Mouse (Mus musculus): Measurements from ENCODE around the gene Sycp3. TPM values are rescaled to one million over a fixed set of nuclear protein-coding genes. Genes with fewer than 3 reads are reported as not detected.

Sycp3 gene
- total and polyA plus RNA-seq, 3 experiments, result not detected

- TF ChIP-seq RCOR1 (IDR thresholded peaks at IDR 0.05; ENCODE audit: low read depth, low read length) (no peak), MEF2A (IDR thresholded peaks at IDR 0.05; ENCODE audit: extremely low read depth, insufficient replicate concordance, low read depth, low read length, poor library complexity, severe bottlenecking) (no peak), CHD2 (IDR thresholded peaks at IDR 0.05; ENCODE audit: low read length) (no peak), NRF1 (IDR thresholded peaks at IDR 0.05; ENCODE audit: insufficient read depth, low read depth, low read length, poor library complexity, severe bottlenecking) (no peak), TCF12 (IDR thresholded peaks at IDR 0.05; ENCODE audit: low read depth, low read length) (no peak), UBTF (IDR thresholded peaks at IDR 0.05; ENCODE audit: borderline replicate concordance, insufficient read depth, low read depth, low read length) (no peak), MYB (IDR thresholded peaks at IDR 0.05; ENCODE audit: low read depth, low read length) (no peak)
- H3K4me3 ChIP-seq (ENCODE audit: control insufficient read depth in 1 of 2, insufficient read depth in 1 of 2, low read depth in 2 of 2, low read length in 2 of 2), result no peak overlapping the region
- no peaks in the 10 kb centered on the region for H3K79me2 ChIP-seq (ENCODE audit: control insufficient read depth, insufficient read depth, low read length, poor library complexity)
- no peak overlapping the region for H3K9ac ChIP-seq (ENCODE audit: control insufficient read depth, low read depth, low read length, poor library complexity, severe bottlenecking)
- H3K27me3 ChIP-seq (ENCODE audit: control insufficient read depth in 1 of 2, insufficient read depth in 2 of 2, low read length in 2 of 2), result no peaks in the 10 kb centered on the region
- no peaks in the 10 kb centered on the region for H3K4me1 ChIP-seq (ENCODE audit: control insufficient read depth in 1 of 2, insufficient read depth in 2 of 2, low read length in 2 of 2)
- H3K9me3 ChIP-seq (replicated peaks; ENCODE audit: insufficient read depth, low read length), result no peaks in the 10 kb centered on the region
- DNase-seq (ENCODE audit: low read depth, low spot score), result no peak
- H3K36me3 ChIP-seq (ENCODE audit: control insufficient read depth in 1 of 2, insufficient read depth in 2 of 2, low read length in 2 of 2), result no peaks in the 10 kb centered on the region
- H3K27ac ChIP-seq (ENCODE audit: control insufficient read depth, low read depth, low read length), result no peak overlapping the region
Measured at GRCm38 (mm10) chr10:88488629-88489028, 29.3 kb downstream of the Sycp3 start.

GRCm38 (mm10) chr10:88491632-88492031 is 32.3 kb downstream of the Sycp3 start:
- peaks cover 4 to 11% of the 10 kb centered on the region in 2 experiments; a peak in 3 of 4 replicates for H3K4me1 ChIP-seq (ENCODE audit: control insufficient read depth in 1 of 2, insufficient read depth in 2 of 2, low read length in 2 of 2)
- H3K27me3 ChIP-seq (ENCODE audit: control insufficient read depth in 1 of 2, insufficient read depth in 2 of 2, low read length in 2 of 2), result no peaks in the 10 kb centered on the region
- no peak overlapping the region for H3K4me3 ChIP-seq (ENCODE audit: control insufficient read depth in 1 of 2, insufficient read depth in 1 of 2, low read depth in 2 of 2, low read length in 2 of 2)
- no peak overlapping the region for H3K9ac ChIP-seq (ENCODE audit: control insufficient read depth, low read depth, low read length, poor library complexity, severe bottlenecking)
- H3K9me3 ChIP-seq (replicated peaks; ENCODE audit: insufficient read depth, low read length), result no peaks in the 10 kb centered on the region
- no peaks in the 10 kb centered on the region for H3K79me2 ChIP-seq (ENCODE audit: control insufficient read depth, insufficient read depth, low read length, poor library complexity)
- no peak overlapping the region for H3K27ac ChIP-seq (ENCODE audit: control insufficient read depth, low read depth, low read length)
- TF ChIP-seq NRF1 (IDR thresholded peaks at IDR 0.05; ENCODE audit: insufficient read depth, low read depth, low read length, poor library complexity, severe bottlenecking) (no peak), USF2 (IDR thresholded peaks at IDR 0.05; ENCODE audit: borderline replicate concordance in 1 of 2, insufficient read depth in 1 of 2, low read depth in 1 of 2, low read length in 2 of 2) (no peak), BHLHE40 (IDR thresholded peaks at IDR 0.05; ENCODE audit: borderline replicate concordance, low read depth, low read length) (no peak), UBTF (IDR thresholded peaks at IDR 0.05; ENCODE audit: borderline replicate concordance, insufficient read depth, low read depth, low read length) (no peak), JUND (IDR thresholded peaks at IDR 0.05; ENCODE audit: low read depth, low read length) (no peak), MYC (IDR thresholded peaks at IDR 0.05; ENCODE audit: low read depth, low read length) (no peak), GATA1 (IDR thresholded peaks at IDR 0.05; ENCODE audit: low read depth, low read length) (no peak)
- no peak for DNase-seq (ENCODE audit: low read depth, low spot score)
- H3K36me3 ChIP-seq (ENCODE audit: control insufficient read depth in 1 of 2, insufficient read depth in 2 of 2, low read length in 2 of 2), result 0 out of 4 replicates have a peak, but pooled peaks cover 0 to 2% of the 10 kb centered on the region in 2 experiments

- no peaks in the 10 kb centered on the region for H3K9me3 ChIP-seq (replicated peaks; ENCODE audit: insufficient read depth, low read length)
- peaks cover 4 to 11% of the 10 kb centered on the region in 2 experiments; a peak in 3 of 4 replicates for H3K4me1 ChIP-seq (ENCODE audit: control insufficient read depth in 1 of 2, insufficient read depth in 2 of 2, low read length in 2 of 2)
- DNase-seq (ENCODE audit: low read depth, low spot score), result no peak
- no peak overlapping the region for H3K27ac ChIP-seq (ENCODE audit: control insufficient read depth, low read depth, low read length)
- TF ChIP-seq KAT2A (conservative IDR thresholded peaks at IDR 0.05; ENCODE audit: low read depth, low read length) (no peak), BHLHE40 (IDR thresholded peaks at IDR 0.05; ENCODE audit: borderline replicate concordance, low read depth, low read length) (no peak), TAL1 (IDR thresholded peaks at IDR 0.05; ENCODE audit: low read length) (no peak), TBP (IDR thresholded peaks at IDR 0.05; ENCODE audit: low read depth, low read length) (no peak), CHD1 (IDR thresholded peaks at IDR 0.05; ENCODE audit: low read depth, low read length) (no peak), HCFC1 (IDR thresholded peaks at IDR 0.05; ENCODE audit: low read depth, low read length) (no peak), UBTF (IDR thresholded peaks at IDR 0.05; ENCODE audit: borderline replicate concordance, insufficient read depth, low read depth, low read length) (no peak)
- no peaks in the 10 kb centered on the region for H3K79me2 ChIP-seq (ENCODE audit: control insufficient read depth, insufficient read depth, low read length, poor library complexity)
- H3K4me3 ChIP-seq (ENCODE audit: control insufficient read depth in 1 of 2, insufficient read depth in 1 of 2, low read depth in 2 of 2, low read length in 2 of 2), result no peak overlapping the region
- H3K36me3 ChIP-seq (ENCODE audit: control insufficient read depth in 1 of 2, insufficient read depth in 2 of 2, low read length in 2 of 2), result 0 out of 4 replicates have a peak, but pooled peaks cover 0 to 2% of the 10 kb centered on the region in 2 experiments
- H3K9ac ChIP-seq (ENCODE audit: control insufficient read depth, low read depth, low read length, poor library complexity, severe bottlenecking), result no peak overlapping the region
- H3K27me3 ChIP-seq (ENCODE audit: control insufficient read depth in 1 of 2, insufficient read depth in 2 of 2, low read length in 2 of 2), result no peaks in the 10 kb centered on the region
Measured at GRCm38 (mm10) chr10:88492658-88493057, 33.3 kb downstream of the Sycp3 start.

Measured in MEL (cell line).